Mouse (Mus musculus): ENCODE results near the gene Angpt4.
A peak's percentile ranks its signal among the peaks of the same experiment; 100 is the strongest.

DNA sequence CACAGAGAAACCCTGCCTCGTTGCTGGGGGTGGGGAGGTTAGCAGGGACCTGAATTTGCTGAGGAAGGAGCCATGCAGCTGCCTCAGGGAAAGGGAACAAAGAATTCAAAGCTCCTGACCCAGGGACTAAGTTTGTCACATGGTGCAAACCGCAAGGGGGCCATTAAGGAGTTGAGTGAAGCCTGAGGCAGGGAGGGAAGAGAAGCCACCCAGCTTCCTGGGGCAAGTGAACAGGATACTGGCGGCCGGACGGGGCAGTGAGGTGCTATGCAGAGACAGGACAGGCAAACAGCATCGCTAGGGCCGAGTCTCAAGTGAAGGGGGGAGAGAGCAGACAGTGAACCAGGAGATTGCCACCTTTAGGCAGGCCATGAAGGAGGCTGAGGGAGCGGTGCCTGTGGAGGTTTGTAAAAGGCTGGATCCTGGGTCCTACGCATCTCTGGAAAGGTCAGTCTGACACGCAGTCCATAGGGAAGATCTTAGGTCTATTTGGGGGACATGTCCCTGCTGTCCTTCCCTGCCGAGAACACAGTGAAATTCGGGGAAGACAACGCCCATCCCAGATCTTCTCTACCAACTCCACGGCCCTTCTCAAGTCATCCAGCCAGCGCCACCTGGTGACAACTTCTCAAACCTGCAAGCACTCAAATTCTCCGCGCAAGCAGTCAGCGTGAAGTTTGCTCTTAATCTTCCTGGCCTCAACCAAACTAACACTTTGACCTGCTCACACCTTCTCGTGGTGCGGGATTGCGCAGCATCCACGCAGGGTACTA, 83.5 kb downstream of the Angpt4 start:
- TF ChIP-seq CTCF (IDR thresholded peaks at IDR 0.05; ENCODE audit: borderline replicate concordance, insufficient read depth, low read length), result peak; percentile 85
- TF ChIP-seq POLR2A (IDR thresholded peaks at IDR 0.05; ENCODE audit: low read depth, low read length), result no peak
